Mouse (Mus musculus): ENCODE measurements around the gene Cbx8. TPM values are rescaled to one million over a fixed set of nuclear protein-coding genes. Genes with fewer than 3 reads are reported as not detected.

Cbx8 gene
- total RNA-seq (2023), result 13.1 to 22.8 TPM (median 15.3 TPM) in 4 replicates

GRCm38 (mm10) chr11:119040600-119041324 lies at the start of gene Cbx8:
Cbx8 (minus strand) TSS chr11:119040969.

GRCm38 (mm10) chr11:119086144-119086971 lies 45.6 kb upstream of the Cbx8 start, which contains the start of gene Cbx4:
Cbx4 (minus strand) TSS chr11:119086221.

GRCm38 (mm10) chr11:119022895-119023615 lies 17.7 kb downstream of the Cbx8 start, which contains the start of gene Cbx2:
Cbx2 (plus strand) TSS chr11:119022962.

GRCm38 (mm10) chr11:118987999-118988398 lies 52.8 kb downstream of the Cbx8 start, which contains the start of gene Enpp7:
Enpp7 (plus strand) TSS chr11:118988188.

Other genes starting within 250 kb of the Cbx8 start
- gene Rbfox3, start 129.4 kb downstream of the Cbx8 start, total RNA-seq (2023), result not detected in 4 replicates
- gene Enpp7, start 52.8 kb downstream of the Cbx8 start, total RNA-seq (2023), result not detected in 4 replicates
- 4.6 to 6.3 TPM (median 5.0 TPM) in 4 replicates for gene Cbx2, start 18.0 kb downstream of the Cbx8 start, total RNA-seq (2023)
- gene Cbx4, start 45.3 kb upstream of the Cbx8 start, total RNA-seq (2023), result 89.9 to 98.2 TPM (median 95.3 TPM) in 4 replicates
- 0.26 to 0.31 TPM (median 0.27 TPM) in 4 replicates for gene Tbc1d16, start 187.5 kb upstream of the Cbx8 start, total RNA-seq (2023)
- 0.46 to 1.5 TPM (median 0.61 TPM) in 4 replicates for gene Ccdc40, start 187.6 kb upstream of the Cbx8 start, total RNA-seq (2023)
- gene Gaa, start 226.9 kb upstream of the Cbx8 start, total RNA-seq (2023), result 112 to 117 TPM (median 114 TPM) in 4 replicates